Comparison of ENCODE assay signal across 13 mouse cellular contexts in genomic region chr5:150159151-150159550, GRCm38 (mm10).
DNase-seq lines count a peak whose midpoint lies in the region.
"Had no signal": no experiment of that assay in that cellular context is flagged by ENCODE, and none has a peak within 500 bp of the region (broad histone marks: within the 10 kb centered on the region; RNA-seq: fewer than 3 reads in every experiment).

No protein-coding gene starts in this region.

- peak; percentile 7 for DNase-seq in kidney, adult 18-20 months
- no peak for DNase-seq in kidney, adult 11 months
- peak; percentile 37 for DNase-seq in urinary bladder, postnatal 14 days (ENCODE audit: low spot score)
- no peak for DNase-seq in urinary bladder, postnatal 25 days (ENCODE audit: low spot score)
- peak; percentile 17 for DNase-seq in forelimb bud, embryonic 11.5 days (ENCODE audit: low read depth, low spot score)
- DNase-seq in cerebellum, postnatal 14 days: no peak
- no peak for DNase-seq in frontal cortex, postnatal 10 days (ENCODE audit: low spot score in 2 of 2)
- DNase-seq: adrenal gland, adult 2 months; cerebellum, adult 2 months; gastrocnemius, postnatal 10 days; heart, adult 2 months; lung, adult 2 months; right cerebral cortex, postnatal 4 days had no signal

Comparison
In these comparisons a context has a peak if more than half of its experiments do, and no peak if none do; other contexts are left out.
1. DNase-seq: peak in kidney, adult 18-20 months (single experiment), urinary bladder, postnatal 14 days (single experiment) and forelimb bud, embryonic 11.5 days (single experiment); none in kidney, adult 11 months (single experiment), urinary bladder, postnatal 25 days (single experiment), cerebellum, postnatal 14 days (0 of 2) and frontal cortex, postnatal 10 days (0 of 2).